Mouse (Mus musculus): ENCODE measurements around the gene Zmiz1.

The Zmiz1 gene

GRCm38 (mm10) chr14:25538522-25538921 lies 79.5 kb downstream of the Zmiz1 start:
- no peak for DNase-seq

- DNase-seq, result no peak
Measured at GRCm38 (mm10) chr14:25539493-25540116, 80.6 kb downstream of the Zmiz1 start.

GRCm38 (mm10) chr14:25540172-25540571 lies 81.2 kb downstream of the Zmiz1 start:
- no peak for DNase-seq

- no peak for DNase-seq
Measured at GRCm38 (mm10) chr14:25541213-25541612, 82.2 kb downstream of the Zmiz1 start.

- no peak for DNase-seq
Measured at GRCm38 (mm10) chr14:25543098-25543497, 84.1 kb downstream of the Zmiz1 start.

- no peak for DNase-seq
Measured at GRCm38 (mm10) chr14:25543927-25544326, 84.9 kb downstream of the Zmiz1 start.

GRCm38 (mm10) chr14:25546852-25547621 lies 88.1 kb downstream of the Zmiz1 start:
- DNase-seq, result no peak

- no peak for DNase-seq
Measured at GRCm38 (mm10) chr14:25547882-25548281, 88.9 kb downstream of the Zmiz1 start.

- no peak for DNase-seq
Measured at GRCm38 (mm10) chr14:25548650-25549049, 89.7 kb downstream of the Zmiz1 start.

GRCm38 (mm10) chr14:25549125-25549524 lies 90.1 kb downstream of the Zmiz1 start:
- DNase-seq, result no peak

- peak in 1 of 2 experiments; percentile 25 for DNase-seq
Measured at GRCm38 (mm10) chr14:25549871-25550840, 91.2 kb downstream of the Zmiz1 start.

- DNase-seq, result no peak
Measured at GRCm38 (mm10) chr14:25551731-25552130, 92.7 kb downstream of the Zmiz1 start.

GRCm38 (mm10) chr14:25553382-25553781 lies 94.4 kb downstream of the Zmiz1 start:
- DNase-seq, result no peak

- no peak for DNase-seq
Measured at GRCm38 (mm10) chr14:25554781-25555180, 95.8 kb downstream of the Zmiz1 start.

- DNase-seq, result no peak
Measured at GRCm38 (mm10) chr14:25555291-25555781, 96.4 kb downstream of the Zmiz1 start.

GRCm38 (mm10) chr14:25555848-25556247 lies 96.9 kb downstream of the Zmiz1 start:
- no peak for DNase-seq

GRCm38 (mm10) chr14:25557014-25557413 lies 98.0 kb downstream of the Zmiz1 start:
- no peak for DNase-seq

- no peak for DNase-seq
Measured at GRCm38 (mm10) chr14:25558479-25558878, 99.5 kb downstream of the Zmiz1 start.

GRCm38 (mm10) chr14:25559907-25560306 lies 100.9 kb downstream of the Zmiz1 start:
- DNase-seq, result peak; percentile 42 to 46

GRCm38 (mm10) chr14:25560841-25561240 lies 101.9 kb downstream of the Zmiz1 start:
- peak in 1 of 2 experiments; percentile 20 for DNase-seq

GRCm38 (mm10) chr14:25561716-25562115 lies 102.7 kb downstream of the Zmiz1 start:
- no peak for DNase-seq

GRCm38 (mm10) chr14:25562447-25562846 lies 103.5 kb downstream of the Zmiz1 start:
- no peak for DNase-seq

- no peak for DNase-seq
Measured at GRCm38 (mm10) chr14:25562909-25563308, 103.9 kb downstream of the Zmiz1 start.
